Mouse (Mus musculus): ENCODE measurements around the gene Hhip. TPM values are rescaled to one million over a fixed set of nuclear protein-coding genes. Genes with fewer than 3 reads are reported as not detected.

The Hhip gene
- 1 to 10 TPM; 1.0 to 1.9 TPM for total RNA-seq (2021)
- long read RNA-seq, experiment 1, partial matches to known transcripts, result 1 of 1 reads
- long read RNA-seq, experiment 1, other reads (novel, unspliced or antisense), result 0 of 1 reads
- long read RNA-seq, experiment 2, result 0 reads

GRCm38 (mm10) chr8:80057198-80058174 is at the start of gene Hhip:
TSS of gene Hhip (minus strand) at chr8:80058006.
- peak; percentile 12 for DNase-seq
- intact Hi-C loops (cut with DNase I; ENCODE audit: low total_unique reads), result no loop called here

- intact Hi-C loops (cut with DNase I; ENCODE audit: low total_unique reads), result no loop called here
- no peak for DNase-seq
Observed at GRCm38 (mm10) chr8:80087021-80087420, 29.2 kb upstream of the Hhip start.

GRCm38 (mm10) chr8:80058193-80058592 is 387 bp upstream of the Hhip start:
- intact Hi-C loops (cut with DNase I; ENCODE audit: low total_unique reads), result no loop called here
- no peak for DNase-seq

GRCm38 (mm10) chr8:80056331-80057070 is 1.3 kb downstream of the Hhip start:
- no peak for DNase-seq
- intact Hi-C loops (cut with DNase I; ENCODE audit: low total_unique reads), result no loop called here

GRCm38 (mm10) chr8:80055777-80056176 is 2.0 kb downstream of the Hhip start:
- no peak for DNase-seq
- intact Hi-C loops (cut with DNase I; ENCODE audit: low total_unique reads), result no loop called here

GRCm38 (mm10) chr8:80055094-80055493 is 2.7 kb downstream of the Hhip start:
- intact Hi-C loops (cut with DNase I; ENCODE audit: low total_unique reads), result no loop called here
- no peak for DNase-seq

DNA sequence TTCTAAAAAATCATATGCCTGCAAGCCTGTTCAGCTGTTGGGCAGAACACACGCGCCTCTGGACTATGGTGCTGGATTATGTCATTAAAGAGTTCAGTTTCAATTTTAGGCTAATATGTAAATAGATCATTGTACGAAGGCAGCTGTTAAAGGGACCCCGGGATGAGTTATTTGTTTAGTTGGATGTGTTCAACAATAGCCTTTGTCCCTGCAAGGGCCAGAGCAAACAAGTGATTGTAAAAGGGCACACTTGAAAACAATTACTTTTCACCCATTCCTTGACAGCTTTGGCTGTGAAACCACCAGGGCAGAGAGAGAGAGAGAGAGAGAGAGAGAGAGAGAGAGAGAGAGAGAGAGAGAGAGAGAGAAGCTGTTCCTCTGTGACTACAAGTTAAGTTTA is 3.6 kb downstream of the Hhip start:
- DNase-seq, result no peak
- intact Hi-C loops (cut with DNase I; ENCODE audit: low total_unique reads), result no loop called here

DNA sequence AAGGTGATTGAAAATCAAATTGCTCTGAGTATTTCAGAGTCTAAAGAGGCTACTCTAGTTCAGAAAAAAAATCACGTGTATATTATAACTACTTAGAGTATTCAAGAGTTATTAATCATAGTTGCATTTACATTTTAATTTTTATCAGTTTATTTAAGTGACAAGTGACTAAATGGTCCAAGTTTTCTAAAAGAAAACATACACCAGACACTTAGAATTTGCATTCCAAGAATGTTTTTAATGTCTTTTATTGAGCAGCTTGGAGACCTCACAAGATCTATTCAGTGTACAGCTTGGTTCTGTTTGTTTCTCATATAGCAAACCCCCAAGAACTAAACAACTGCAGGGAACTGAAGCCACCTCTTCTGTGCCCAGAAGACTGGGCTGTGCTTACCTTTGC is 5.0 kb downstream of the Hhip start:
- DNase-seq, result no peak
- intact Hi-C loops (cut with DNase I; ENCODE audit: low total_unique reads), result no loop called here

DNA sequence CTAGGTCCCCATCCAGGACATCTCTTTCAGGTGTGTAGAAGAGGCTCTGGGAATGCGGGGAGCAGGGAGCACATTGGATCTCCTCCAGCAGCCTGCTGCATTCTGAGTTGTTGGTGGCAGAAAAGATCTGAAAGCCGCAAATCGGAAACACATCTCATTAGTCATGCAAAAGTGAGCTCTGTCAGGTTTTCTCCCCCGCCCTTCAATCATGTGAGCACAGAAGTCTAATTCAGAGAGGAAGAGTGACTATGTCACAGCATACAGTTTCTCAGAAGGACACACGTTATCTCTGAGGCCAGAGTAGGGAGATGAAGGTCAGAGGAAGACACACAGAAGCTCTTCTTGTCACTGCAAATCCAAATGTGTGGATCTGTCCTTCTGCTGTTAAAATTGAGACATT is 6.3 kb downstream of the Hhip start:
- no peak for DNase-seq
- intact Hi-C loops (cut with DNase I; ENCODE audit: low total_unique reads), result no loop called here

GRCm38 (mm10) chr8:80049256-80050005 is 8.4 kb downstream of the Hhip start:
- intact Hi-C loops (cut with DNase I; ENCODE audit: low total_unique reads), result no loop called here
- no peak for DNase-seq

- intact Hi-C loops (cut with DNase I; ENCODE audit: low total_unique reads), result no loop called here
- DNase-seq, result no peak
Observed at GRCm38 (mm10) chr8:80048256-80048655, 9.6 kb downstream of the Hhip start.

DNA sequence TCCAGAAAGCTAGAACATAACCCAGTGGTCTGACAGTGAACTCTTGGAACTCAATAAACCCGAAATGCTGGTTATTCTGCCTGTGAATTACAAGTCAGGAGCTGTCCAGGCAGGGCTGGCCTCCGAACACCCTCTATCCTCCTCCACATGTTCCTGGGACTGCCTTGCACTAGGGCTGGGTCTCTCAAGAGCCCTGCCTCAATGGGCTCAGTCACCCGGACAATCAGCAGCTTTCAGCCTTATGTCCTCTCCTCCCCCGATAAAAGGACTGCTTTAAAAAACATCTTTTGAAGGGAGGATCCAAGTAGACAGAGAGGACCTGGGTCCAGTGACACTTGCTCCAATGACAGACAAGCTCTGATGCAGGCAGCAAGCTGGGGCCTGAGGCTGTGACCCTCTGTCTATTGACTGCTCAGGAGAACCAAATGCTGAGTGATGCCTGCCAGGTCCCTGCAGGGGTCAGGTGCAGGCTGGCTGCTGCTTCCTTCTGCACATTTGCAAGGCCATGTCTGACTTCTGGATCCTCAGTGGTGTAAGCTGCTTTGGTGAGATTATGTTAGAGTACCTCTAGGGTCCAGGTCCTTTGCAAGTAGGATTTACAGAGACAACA is 20.1 kb downstream of the Hhip start:
- intact Hi-C loops (cut with DNase I; ENCODE audit: low total_unique reads), result no loop called here
- no peak for DNase-seq

- DNase-seq, result no peak
- intact Hi-C loops (cut with DNase I; ENCODE audit: low total_unique reads), result no loop called here
Observed at GRCm38 (mm10) chr8:80032604-80033003, 25.2 kb downstream of the Hhip start.

- intact Hi-C loops (cut with DNase I; ENCODE audit: low total_unique reads), result no loop called here
- DNase-seq, result no peak
Observed at GRCm38 (mm10) chr8:80031330-80032293, 26.2 kb downstream of the Hhip start.

DNA sequence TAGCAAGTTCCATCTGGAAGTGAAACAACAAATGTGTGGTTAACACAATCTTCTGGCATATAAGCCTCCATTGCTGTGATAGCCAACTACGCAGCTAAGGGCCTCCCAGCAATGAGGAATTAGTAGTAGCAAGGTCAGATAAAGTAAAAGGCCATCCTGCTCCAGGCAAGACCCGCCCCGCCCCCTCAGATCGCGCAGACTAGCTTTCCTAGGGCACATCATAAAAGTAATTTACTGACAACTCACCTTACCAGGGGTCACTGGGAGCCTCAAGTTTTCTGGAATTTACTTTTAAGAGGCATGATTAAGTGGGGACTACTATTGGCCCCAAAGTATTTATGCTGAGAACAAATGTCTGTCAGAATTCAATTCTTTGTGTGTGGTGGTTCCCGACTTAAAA is 28.2 kb downstream of the Hhip start:
- intact Hi-C loops (cut with DNase I; ENCODE audit: low total_unique reads), result no loop called here
- no peak for DNase-seq

- no peak for DNase-seq
- intact Hi-C loops (cut with DNase I; ENCODE audit: low total_unique reads), result no loop called here
Observed at GRCm38 (mm10) chr8:80020469-80020868, 37.3 kb downstream of the Hhip start.

DNA sequence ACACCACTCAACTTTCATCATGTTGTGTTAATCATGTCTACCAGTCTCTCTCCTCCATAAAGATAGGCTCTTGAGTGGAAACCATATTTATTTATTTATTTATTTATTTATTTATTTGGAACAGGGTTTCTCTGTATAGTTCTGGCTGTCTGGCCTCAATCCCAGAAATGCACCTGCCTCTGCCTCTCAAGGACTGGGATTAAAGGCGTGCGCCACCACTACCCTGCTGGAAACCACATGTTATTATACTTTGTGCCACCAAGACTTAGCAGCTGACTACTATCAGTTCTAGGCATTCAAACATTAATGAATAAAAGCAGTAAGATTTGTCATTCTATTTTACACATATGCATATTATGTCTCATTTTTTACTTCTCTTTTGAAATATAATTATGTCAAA is 42.0 kb downstream of the Hhip start:
- DNase-seq, result no peak
- intact Hi-C loops (cut with DNase I; ENCODE audit: low total_unique reads), result no loop called here

DNA sequence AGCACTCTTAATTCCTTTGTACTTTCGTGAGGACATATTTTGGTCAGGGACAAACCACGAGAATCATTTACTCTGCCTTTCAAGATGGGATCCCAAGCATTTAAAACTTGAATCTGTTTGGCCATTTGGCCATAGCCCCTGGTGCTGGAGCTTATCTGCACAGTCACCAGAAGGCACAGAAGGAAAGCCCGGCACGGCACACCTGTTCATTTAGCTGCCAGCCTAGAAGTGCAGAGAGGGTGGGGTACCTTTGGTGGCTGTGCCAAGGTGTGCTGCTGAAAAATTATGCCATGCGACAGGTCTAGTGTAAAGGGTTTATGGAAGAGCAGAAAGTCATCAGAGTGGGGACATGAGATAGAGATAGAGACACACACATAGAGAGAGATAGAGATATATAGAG is 53.4 kb downstream of the Hhip start:
- no peak for DNase-seq
- intact Hi-C loops (cut with DNase I; ENCODE audit: low total_unique reads), result no loop called here
